Mouse (Mus musculus) heart, embryonic 10.5 days (tissue): ENCODE data around the gene Vmo1. TPM values are rescaled to one million over a fixed set of nuclear protein-coding genes. Genes with fewer than 3 reads are reported as not detected.

Experiments used
- DNase-seq: peaks from one replicate; pipeline ENCODE4 v3.0.0-alpha.2; 2017; ENCODE audit warnings: low spot score
- H3K27ac ChIP-seq: fragments of 300-500 bp; sonication (generic); 2 replicates; pipeline ENCODE4 v1.5.1; 2016; ENCODE audit warnings: mild to moderate bottlenecking
- H3K27me3 ChIP-seq: fragments of 300-500 bp; sonication (generic); 2 replicates; pipeline ENCODE4 v1.6.1; 2016; ENCODE audit warnings: mild to moderate bottlenecking; ENCODE audit not compliant: poor library complexity, insufficient read depth, severe bottlenecking
- H3K36me3 ChIP-seq: fragments of 300-500 bp; sonication (generic); 2 replicates; pipeline ENCODE4 v1.6.1; 2016; ENCODE audit warnings: mild to moderate bottlenecking, moderate library complexity
- H3K4me1 ChIP-seq: fragments of 300-500 bp; sonication (generic); 2 replicates; pipeline ENCODE4 v1.6.1; 2016; ENCODE audit warnings: mild to moderate bottlenecking
- H3K4me3 ChIP-seq: fragments of 300-500 bp; sonication (generic); 2 replicates; pipeline ENCODE4 v1.5.1; 2016; ENCODE audit warnings: mild to moderate bottlenecking, moderate library complexity
- H3K9me3 ChIP-seq: fragments of 300-500 bp; sonication (generic); 2 replicates; pipeline ENCODE4 v1.6.1; 2016; ENCODE audit warnings: mild to moderate bottlenecking, moderate library complexity
- WGBS: fragments of 180-500 bp; shearing (Covaris S2); methylation state at CpG from one replicate; pipeline ENCODE4 v1.1.7; 2016; 5-methylcytosine and 5-hydroxymethylcytosine counted together
- polyA plus RNA-seq: library from polyadenylated mRNA; unstranded; fragments of >200 nt; fragmentation: Nextera tagmentation; extraction: Ambion mirVana; gene quantifications from 2 replicates; pipeline ENCODE4 v1.2.1, GENCODE M21; 2016

Vmo1 gene
- polyA plus RNA-seq, 1 experiment from 2014 or later = not detected

DNA sequence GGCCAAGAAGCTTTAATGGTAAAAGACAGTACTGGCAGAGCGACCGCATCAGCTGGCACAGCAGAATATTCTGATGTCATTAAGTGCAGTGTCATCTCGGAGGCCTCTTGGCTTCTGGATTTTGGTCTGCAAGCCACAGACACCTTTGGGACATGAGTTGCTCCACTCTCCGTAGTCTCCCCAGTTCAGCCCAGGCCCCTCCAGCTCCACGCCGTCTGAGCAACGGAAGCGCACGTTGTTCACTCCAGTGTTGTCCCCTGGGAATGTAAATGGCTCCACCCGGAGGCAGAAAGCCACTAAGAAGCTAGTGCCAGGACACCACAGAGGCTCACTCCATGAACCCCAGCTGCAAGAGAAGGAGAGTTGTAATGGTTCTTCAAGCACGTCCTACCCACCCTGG is 896 bp downstream of the Vmo1 start:
- Histone ChIP-seq H3K9me3 (no peaks in the 10 kb centered on the region), H3K36me3 (no peaks in the 10 kb centered on the region), H3K4me1 (peaks cover 8% of the 10 kb centered on the region), H3K27me3 (peaks cover 18% of the 10 kb centered on the region), H3K27ac (no peak overlapping the region), H3K4me3 (no peak overlapping the region)
- WGBS = 60% methylated on average over 11 of the region's 11 CpGs
- DNase-seq = no peak

DNA sequence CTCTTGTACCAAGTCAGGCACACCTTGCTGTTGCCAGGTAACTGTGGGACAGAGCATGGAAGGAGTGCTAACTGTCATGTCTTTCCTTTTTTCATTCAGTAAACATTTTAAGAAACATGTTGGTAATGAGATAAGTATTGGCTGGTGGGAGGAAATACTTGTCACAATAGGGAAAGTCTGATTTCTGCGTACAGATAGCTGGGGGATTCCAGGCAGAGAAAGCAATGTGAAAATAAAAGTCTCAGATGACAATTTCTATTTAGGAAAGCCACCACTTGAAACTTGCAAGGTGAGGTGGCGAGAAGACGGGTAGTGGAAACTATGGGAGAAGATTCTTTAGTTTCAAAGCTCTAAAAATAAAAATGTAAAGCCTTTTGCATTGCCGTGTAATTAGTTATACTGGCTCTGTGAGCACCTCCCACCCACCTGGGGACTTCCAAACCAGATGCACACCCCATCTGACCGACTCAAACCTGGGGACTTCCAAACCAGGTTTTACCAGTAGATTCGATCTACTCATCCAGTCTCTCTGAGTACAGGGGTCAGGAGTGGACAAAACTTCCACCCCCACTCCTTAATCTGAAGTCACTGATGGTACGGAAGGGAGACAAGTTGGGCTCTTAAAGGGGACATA is 1.6 kb downstream of the Vmo1 start:
- no peak overlapping the region for H3K4me3 ChIP-seq
- H3K27ac ChIP-seq = no peak overlapping the region
- peaks cover 8% of the 10 kb centered on the region for H3K4me1 ChIP-seq
- DNase-seq = no peak
- no peaks in the 10 kb centered on the region for H3K9me3 ChIP-seq
- WGBS = 72% methylated on average over 7 of the region's 7 CpGs
- H3K36me3 ChIP-seq = no peaks in the 10 kb centered on the region
- peaks cover 21% of the 10 kb centered on the region for H3K27me3 ChIP-seq

DNA sequence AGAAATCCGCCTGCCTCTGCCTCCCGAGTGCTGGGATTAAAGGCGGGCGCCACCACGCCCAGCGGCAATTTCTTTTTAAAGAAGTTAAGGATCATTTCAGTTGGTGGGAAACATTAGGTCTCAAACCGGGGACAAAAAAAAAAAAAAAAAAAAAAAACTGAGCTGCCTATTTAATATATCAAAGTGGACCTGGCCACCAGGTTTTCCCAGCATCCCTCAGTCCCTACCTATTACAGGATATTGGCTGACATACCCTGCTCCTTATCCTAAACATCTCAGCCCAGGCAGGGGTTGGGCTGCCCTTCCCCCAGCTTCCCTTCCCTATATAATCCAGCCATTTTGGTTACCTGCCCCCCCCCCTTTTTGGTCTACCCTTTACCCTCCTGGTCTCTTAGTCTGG is 2.6 kb downstream of the Vmo1 start:
- Histone ChIP-seq H3K27ac (no peak overlapping the region), H3K27me3 (peaks cover 26% of the 10 kb centered on the region), H3K36me3 (no peaks in the 10 kb centered on the region), H3K9me3 (no peaks in the 10 kb centered on the region), H3K4me1 (peaks cover 8% of the 10 kb centered on the region), H3K4me3 (no peak overlapping the region)
- 82% methylated on average over 7 of the region's 7 CpGs for WGBS
- DNase-seq = no peak

DNA sequence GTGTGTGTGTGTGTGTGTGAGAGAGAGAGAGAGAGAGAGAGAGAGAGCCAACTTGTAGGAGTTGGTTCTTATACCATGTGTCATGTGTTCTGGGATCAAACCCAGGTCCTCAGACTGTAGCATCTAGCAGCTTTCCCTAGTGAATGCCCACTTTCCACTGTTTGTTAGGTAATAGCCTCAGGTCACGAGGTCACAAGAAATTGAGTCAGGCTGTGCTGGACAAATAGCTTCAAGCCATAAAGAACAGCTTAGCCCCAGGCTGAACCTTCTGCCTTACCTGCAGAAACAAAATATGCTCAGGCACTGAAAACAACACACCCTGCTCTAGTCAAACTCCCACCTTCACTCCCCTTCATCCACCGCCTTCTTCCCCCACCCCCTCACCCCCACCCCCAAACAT is 3.2 kb downstream of the Vmo1 start:
- no peak overlapping the region for H3K4me3 ChIP-seq
- DNase-seq = no peak
- H3K36me3 ChIP-seq = no peaks in the 10 kb centered on the region
- H3K27ac ChIP-seq = no peak overlapping the region
- H3K9me3 ChIP-seq = no peaks in the 10 kb centered on the region
- 60% methylated on average over 2 of the region's 2 CpGs for WGBS
- H3K27me3 ChIP-seq = peaks cover 26% of the 10 kb centered on the region
- H3K4me1 ChIP-seq = peaks cover 8% of the 10 kb centered on the region

DNA sequence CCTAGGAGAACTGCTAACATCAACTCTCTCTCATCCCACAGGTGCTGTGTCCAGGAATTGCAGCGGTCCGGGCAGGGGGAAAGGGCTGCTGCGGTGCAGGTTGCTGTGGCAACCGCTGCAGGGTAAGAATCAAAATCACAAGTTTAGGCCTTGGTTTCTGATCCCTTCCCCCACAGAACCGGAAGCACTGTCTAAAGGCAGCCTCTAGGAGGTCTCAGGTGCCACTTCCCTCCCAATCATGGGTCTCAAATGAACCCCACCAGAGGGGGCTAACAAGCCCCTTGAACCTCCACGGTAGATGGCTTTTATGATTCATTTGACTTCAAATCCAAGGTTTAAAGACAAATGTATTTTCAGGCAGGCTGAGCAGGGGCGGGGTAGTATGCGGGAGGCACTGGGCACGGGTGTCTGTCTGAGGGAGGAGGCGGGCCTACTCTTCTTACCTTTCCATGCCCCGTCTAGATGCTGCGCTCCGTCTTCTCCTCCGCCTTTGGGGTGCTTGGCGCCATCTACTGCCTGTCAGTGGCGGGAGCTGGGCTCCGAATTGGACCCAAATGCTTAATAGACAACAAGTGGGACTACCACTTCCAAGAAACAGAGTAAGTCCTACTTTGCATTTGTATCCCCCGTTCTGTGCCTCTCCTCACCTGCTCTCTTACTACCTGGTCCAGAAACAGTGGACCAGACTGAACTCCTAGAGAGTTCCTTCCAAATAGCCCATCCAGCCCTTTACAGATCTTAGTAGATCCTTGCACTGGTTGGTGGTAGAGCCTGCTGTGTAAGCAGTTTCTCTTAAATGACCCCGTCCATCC is 4.5 kb downstream of the Vmo1 start:
- H3K27ac ChIP-seq = no peak overlapping the region
- no peaks in the 10 kb centered on the region for H3K36me3 ChIP-seq
- 10% methylated on average over 19 of the region's 19 CpGs for WGBS
- no peaks in the 10 kb centered on the region for H3K9me3 ChIP-seq
- H3K4me1 ChIP-seq = peaks cover 12% of the 10 kb centered on the region
- no peak for DNase-seq
- peaks cover 32% of the 10 kb centered on the region for H3K27me3 ChIP-seq
- peak overlapping the region; percentile 25; the same call in 1 of the 2 replicates for H3K4me3 ChIP-seq

DNA sequence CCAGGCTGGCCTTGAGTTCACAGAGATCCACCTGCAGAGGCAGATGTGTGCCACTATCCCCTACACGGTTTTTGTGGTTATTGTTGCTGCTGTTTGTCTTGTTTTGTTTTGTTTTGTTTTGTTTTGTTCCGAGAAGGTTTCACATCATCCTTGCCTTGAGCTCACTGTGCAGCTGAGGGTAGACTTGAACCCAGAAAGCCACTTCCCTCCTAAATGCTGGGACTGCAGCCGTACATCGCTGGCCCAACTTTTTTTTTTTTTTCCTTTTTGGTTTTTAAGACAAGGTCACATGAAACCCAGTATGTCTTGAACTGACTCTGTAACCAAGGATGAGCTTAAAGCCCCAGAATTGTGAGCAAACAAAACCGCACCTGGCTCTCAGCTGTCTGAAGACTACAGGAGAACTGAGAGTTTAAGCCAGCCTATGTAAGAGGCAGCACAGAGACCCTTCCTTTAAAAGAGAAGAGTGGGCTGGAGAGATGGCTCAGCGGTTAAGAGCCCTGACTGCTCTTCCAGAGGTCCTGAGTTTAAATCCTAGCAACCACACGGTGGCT is 7.4 kb downstream of the Vmo1 start:
- peaks cover 11% of the 10 kb centered on the region for H3K4me1 ChIP-seq
- H3K27ac ChIP-seq = no peak overlapping the region
- H3K4me3 ChIP-seq = no peak overlapping the region
- WGBS = 68% methylated on average over 7 of the region's 7 CpGs
- no peaks in the 10 kb centered on the region for H3K9me3 ChIP-seq
- no peak for DNase-seq
- H3K27me3 ChIP-seq = peaks cover 26% of the 10 kb centered on the region
- H3K36me3 ChIP-seq = no peaks in the 10 kb centered on the region

DNA sequence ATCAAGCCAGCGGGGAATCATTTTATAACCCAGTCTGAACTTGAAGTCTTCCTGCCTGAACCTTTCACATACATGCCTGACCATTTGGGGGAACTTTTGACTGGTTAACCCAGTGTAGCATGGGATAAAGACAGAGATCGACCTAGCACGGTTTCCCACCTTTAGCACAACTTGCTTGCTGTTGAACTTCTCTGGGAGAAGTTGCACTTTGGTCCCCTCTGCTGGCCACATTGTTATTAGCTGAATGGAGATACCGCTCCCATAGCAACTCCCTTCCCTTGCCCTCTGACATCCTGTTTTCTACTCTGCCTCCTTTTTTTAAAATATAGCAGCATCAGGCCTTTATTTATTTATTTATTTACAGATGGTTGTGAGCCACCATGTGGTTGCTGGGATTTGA is 8.0 kb downstream of the Vmo1 start:
- WGBS = 28% methylated on average over 4 of the region's 4 CpGs
- peaks cover 26% of the 10 kb centered on the region for H3K27me3 ChIP-seq
- peak; percentile 84 for DNase-seq
- no peak overlapping the region for H3K27ac ChIP-seq
- peaks cover 11% of the 10 kb centered on the region for H3K4me1 ChIP-seq
- H3K4me3 ChIP-seq = no peak overlapping the region
- H3K36me3 ChIP-seq = no peaks in the 10 kb centered on the region
- no peaks in the 10 kb centered on the region for H3K9me3 ChIP-seq

DNA sequence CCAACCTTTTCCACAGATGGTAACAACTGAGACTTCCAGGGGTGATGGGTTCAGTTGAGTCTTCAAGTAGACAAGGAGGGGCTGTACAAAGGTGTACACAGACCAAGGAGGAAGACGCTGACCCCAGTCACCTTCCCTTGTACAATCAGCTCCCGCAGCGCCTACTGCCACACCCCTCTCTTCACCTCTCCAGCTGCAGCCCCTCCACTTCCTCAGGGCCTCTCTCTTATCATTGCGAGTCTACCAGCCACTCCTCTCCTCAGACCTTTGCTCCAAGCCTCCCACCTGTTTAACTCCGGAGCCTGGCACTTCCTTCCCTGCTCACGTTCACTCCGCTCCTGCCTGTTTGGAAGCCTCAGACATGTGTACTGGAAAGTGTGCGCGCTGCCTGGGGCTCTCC is 9.4 kb downstream of the Vmo1 start, which contains the start of gene Tm4sf5:
TSS of gene Tm4sf5 (plus strand) at position 275 of the 400 bp plus-strand sequence.
- Histone ChIP-seq H3K4me3 (no peak within 1 kb of the TSS; the same call in 1 of the 2 replicates), H3K27me3 (peaks cover 26% of the 10 kb centered on the region), H3K4me1 (peaks cover 10% of the 10 kb centered on the region), H3K9me3 (no peaks in the 10 kb centered on the region), H3K36me3 (no peaks in the 10 kb centered on the region), H3K27ac (peak within 1 kb of the TSS; percentile 24)
- WGBS = 53% methylated on average over 9 of the region's 9 CpGs
- DNase-seq = no peak

DNA sequence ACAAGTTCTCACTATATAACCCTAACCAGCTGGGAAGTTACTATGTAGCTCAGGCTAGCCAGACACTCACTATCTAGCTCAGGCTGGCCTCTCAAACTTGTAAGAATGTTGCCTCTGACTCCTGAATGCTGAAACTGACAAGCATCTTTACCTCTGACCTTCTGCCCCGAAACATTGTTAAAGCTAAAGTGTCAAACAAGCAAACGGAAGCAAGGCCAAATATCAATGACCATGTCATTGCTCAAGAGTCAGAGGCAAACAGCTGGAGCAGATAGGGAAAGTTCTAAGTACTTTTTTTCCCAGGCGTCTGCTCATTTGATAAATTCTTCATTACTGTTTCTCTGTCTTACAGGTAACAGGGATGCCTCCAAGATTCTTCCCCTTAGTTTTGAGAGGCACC is 12.4 kb downstream of the Vmo1 start:
- H3K4me3 ChIP-seq = no peak overlapping the region
- 0 out of 2 replicates have a peak, but pooled peaks cover 6% of the 10 kb centered on the region for H3K4me1 ChIP-seq
- no peaks in the 10 kb centered on the region for H3K9me3 ChIP-seq
- H3K27me3 ChIP-seq = peaks cover 8% of the 10 kb centered on the region; the same call in 1 of the 2 replicates
- no peak for DNase-seq
- 67% methylated on average over 3 of the region's 3 CpGs for WGBS
- H3K27ac ChIP-seq = no peak overlapping the region
- H3K36me3 ChIP-seq = no peaks in the 10 kb centered on the region

DNA sequence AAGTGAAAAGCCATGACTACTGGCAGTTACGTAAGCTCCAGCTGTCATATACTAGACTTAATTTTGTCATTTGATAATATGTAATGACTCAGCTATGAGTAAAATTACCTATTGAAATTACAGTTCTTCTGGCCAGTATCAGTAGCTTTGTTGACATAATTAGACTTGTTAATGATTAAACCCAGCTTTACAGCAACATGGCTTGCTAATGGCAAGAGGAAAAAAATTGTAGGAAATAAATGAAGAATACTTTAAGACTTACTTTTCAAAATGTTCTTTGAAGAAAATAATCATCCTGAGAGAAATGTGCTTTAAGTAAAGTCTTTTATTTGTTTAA is 14.0 kb downstream of the Vmo1 start:
- DNase-seq = no peak
- no peak overlapping the region for H3K27ac ChIP-seq
- H3K36me3 ChIP-seq = no peaks in the 10 kb centered on the region
- 90% methylated on average over 1 of the region's 1 CpGs for WGBS
- peaks cover 7% of the 10 kb centered on the region; the same call in 1 of the 2 replicates for H3K27me3 ChIP-seq
- H3K4me1 ChIP-seq = 0 out of 2 replicates have a peak, but pooled peaks cover 6% of the 10 kb centered on the region
- H3K9me3 ChIP-seq = no peaks in the 10 kb centered on the region
- no peak overlapping the region for H3K4me3 ChIP-seq

DNA sequence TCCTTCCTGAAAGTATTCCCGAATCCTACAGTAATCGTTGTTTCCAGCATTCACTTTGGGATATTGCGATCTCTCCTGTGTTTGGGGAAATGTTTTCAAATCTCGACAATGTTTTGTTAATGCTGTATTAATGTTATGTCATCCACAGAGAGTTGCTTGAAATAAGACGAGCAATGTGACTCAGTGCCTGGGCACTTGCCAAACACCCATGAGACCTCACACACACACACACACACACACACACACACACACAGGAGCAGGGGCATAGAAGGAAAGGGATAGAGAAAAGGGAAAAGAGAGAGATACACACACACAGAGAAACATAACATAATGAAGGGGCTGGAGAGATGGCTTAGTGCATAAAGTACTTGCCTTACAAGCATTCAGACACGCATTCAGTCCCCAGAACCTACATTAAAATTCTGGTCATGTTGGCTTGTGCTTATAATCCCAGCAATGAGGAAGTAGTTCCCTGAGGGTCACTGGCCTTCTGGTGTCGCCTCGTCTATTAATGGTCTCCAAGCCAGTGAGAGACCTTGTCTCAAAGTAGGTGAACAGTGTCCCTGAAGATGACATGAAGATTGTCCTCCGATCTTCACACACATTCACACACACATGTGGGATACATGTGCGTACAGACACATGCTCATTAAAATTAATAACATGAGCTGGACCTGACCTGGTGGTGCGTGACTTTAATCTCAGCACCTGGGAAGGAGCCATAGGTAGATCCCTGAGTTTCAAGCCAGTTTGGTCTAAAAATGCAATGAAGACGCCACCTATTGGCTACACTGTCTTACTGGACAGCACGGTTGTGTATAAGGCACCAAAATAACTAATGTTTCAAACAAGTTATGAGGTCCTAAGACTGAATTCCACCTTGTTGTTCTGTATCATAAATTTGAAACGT is 14.6 kb downstream of the Vmo1 start:
- no peak overlapping the region for H3K4me3 ChIP-seq
- H3K36me3 ChIP-seq = no peaks in the 10 kb centered on the region
- H3K27ac ChIP-seq = no peak overlapping the region
- DNase-seq = no peak
- H3K9me3 ChIP-seq = no peaks in the 10 kb centered on the region
- 71% methylated on average over 14 of the region's 14 CpGs for WGBS
- H3K4me1 ChIP-seq = 0 out of 2 replicates have a peak, but pooled peaks cover under 1% of the 10 kb centered on the region
- H3K27me3 ChIP-seq = peaks cover under 1% of the 10 kb centered on the region; the same call in 1 of the 2 replicates

DNA sequence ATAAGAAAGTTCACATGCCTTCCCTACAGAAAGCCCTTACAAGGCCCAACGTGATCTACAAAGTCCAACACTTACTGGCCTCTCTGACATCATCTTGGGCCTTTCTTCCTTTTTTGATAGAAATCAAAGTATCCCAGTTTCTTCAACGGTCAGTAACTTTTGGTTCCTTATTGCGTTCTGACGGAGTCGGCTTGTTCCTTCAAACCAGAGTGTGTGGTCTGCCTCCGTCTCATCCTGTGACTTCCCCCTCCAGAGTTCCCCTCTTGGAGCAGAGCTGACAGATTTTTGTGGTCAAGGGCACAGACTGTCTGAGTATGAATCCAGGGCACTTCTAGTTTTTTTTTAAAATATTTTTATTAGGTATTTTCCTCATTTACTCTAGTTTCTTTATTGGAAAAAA is 24.7 kb downstream of the Vmo1 start:
- no peaks in the 10 kb centered on the region for H3K27me3 ChIP-seq
- no peaks in the 10 kb centered on the region for H3K4me1 ChIP-seq
- no peak for DNase-seq
- H3K36me3 ChIP-seq = no peaks in the 10 kb centered on the region
- H3K9me3 ChIP-seq = peaks cover 4% of the 10 kb centered on the region; the same call in 1 of the 2 replicates
- WGBS = 82% methylated on average over 6 of the region's 6 CpGs
- H3K4me3 ChIP-seq = no peak overlapping the region
- no peak overlapping the region for H3K27ac ChIP-seq
